Mouse (Mus musculus) mature B cell (primary cell): Measurements from ENCODE around the gene Arrdc2.

Experiments used
- in situ Hi-C: fragments of 300-500 bp; cut with MboI; formaldehyde crosslinking; loops from 2 replicates; pipeline ENCODE4 v1.14.3; 2019

Gene Arrdc2

GRCm38 (mm10) chr8:70839408-70840351, at the start of gene Arrdc2:
TSS of gene Arrdc2 (minus strand) at chr8:70839720.
- in situ Hi-C loops: loop anchor here (10.0 kb wide), 1 partner anchor 125 kb away; the partner anchor contains the start of gene Gm3336

- in situ Hi-C loops: no loop called here
Observed at GRCm38 (mm10) chr8:70887669-70888068, 48.1 kb upstream of the Arrdc2 start.

GRCm38 (mm10) chr8:70885612-70886011, 46.1 kb upstream of the Arrdc2 start:
- in situ Hi-C loops: no loop called here

GRCm38 (mm10) chr8:70884683-70885082, 45.2 kb upstream of the Arrdc2 start:
- in situ Hi-C loops: no loop called here

GRCm38 (mm10) chr8:70884186-70884585, 44.7 kb upstream of the Arrdc2 start:
- in situ Hi-C loops: no loop called here

GRCm38 (mm10) chr8:70880546-70880945, 41.0 kb upstream of the Arrdc2 start:
- in situ Hi-C loops: no loop called here

GRCm38 (mm10) chr8:70880126-70880525, 40.6 kb upstream of the Arrdc2 start:
- in situ Hi-C loops: no loop called here

- in situ Hi-C loops: no loop called here
Observed at GRCm38 (mm10) chr8:70879500-70879899, 40.0 kb upstream of the Arrdc2 start.

- in situ Hi-C loops: no loop called here
Observed at GRCm38 (mm10) chr8:70878178-70878577, 38.7 kb upstream of the Arrdc2 start.

- in situ Hi-C loops: no loop called here
Observed at GRCm38 (mm10) chr8:70876382-70876781, 36.9 kb upstream of the Arrdc2 start.

- in situ Hi-C loops: no loop called here
Observed at GRCm38 (mm10) chr8:70874441-70874840, 34.9 kb upstream of the Arrdc2 start.

GRCm38 (mm10) chr8:70873364-70873985, 34.0 kb upstream of the Arrdc2 start, which contains the start of gene Ccdc124:
TSS of gene Ccdc124 (minus strand) at chr8:70873935.
- in situ Hi-C loops: no loop called here

GRCm38 (mm10) chr8:70872643-70873363, 33.3 kb upstream of the Arrdc2 start:
- in situ Hi-C loops: no loop called here

- in situ Hi-C loops: no loop called here
Observed at GRCm38 (mm10) chr8:70871195-70871807, 31.8 kb upstream of the Arrdc2 start.

- in situ Hi-C loops: no loop called here
Observed at GRCm38 (mm10) chr8:70869601-70870041, 30.1 kb upstream of the Arrdc2 start.

GRCm38 (mm10) chr8:70869199-70869571, 29.7 kb upstream of the Arrdc2 start:
- in situ Hi-C loops: no loop called here

- in situ Hi-C loops: no loop called here
Observed at GRCm38 (mm10) chr8:70868559-70869198, 29.2 kb upstream of the Arrdc2 start.

- in situ Hi-C loops: no loop called here
Observed at GRCm38 (mm10) chr8:70866566-70866965, 27.0 kb upstream of the Arrdc2 start.

GRCm38 (mm10) chr8:70866001-70866520, 26.5 kb upstream of the Arrdc2 start:
- in situ Hi-C loops: no loop called here

GRCm38 (mm10) chr8:70865350-70866000, 26.0 kb upstream of the Arrdc2 start:
- in situ Hi-C loops: no loop called here
